Mouse (Mus musculus): ENCODE results near the gene Sap25. TPM values are rescaled to one million over a fixed set of nuclear protein-coding genes. Genes with fewer than 3 reads are reported as not detected.

Sap25 gene
- polyA plus RNA-seq, 1 experiment = 4.6 TPM

- no peak overlapping the region for H3ac ChIP-seq (ENCODE audit: control insufficient read depth, insufficient read length)
- TF ChIP-seq POLR2AphosphoS2 (IDR thresholded peaks at IDR 0.05; ENCODE audit: insufficient read length, low read depth) = no peak
- H3K79me2 ChIP-seq (ENCODE audit: control insufficient read depth, insufficient read depth) = no peaks in the 10 kb centered on the region
- no peak overlapping the region for H3K4me3 ChIP-seq
- H3K4me2 ChIP-seq (ENCODE audit: low read depth) = no peak overlapping the region
- H3K27me3 ChIP-seq (ENCODE audit: control insufficient read depth, insufficient read depth, insufficient read length) = no peaks in the 10 kb centered on the region
- H3K36me3 ChIP-seq (ENCODE audit: control insufficient read depth, insufficient read depth) = no peaks in the 10 kb centered on the region
Measured at GRCm38 (mm10) chr5:137656977-137657376, 15.8 kb downstream of the Sap25 start.

GRCm38 (mm10) chr5:137660064-137660688 lies 19.0 kb downstream of the Sap25 start:
- Histone ChIP-seq H3K36me3 (ENCODE audit: control insufficient read depth, insufficient read depth) (no peaks in the 10 kb centered on the region), H3K4me3 (no peak overlapping the region), H3K79me2 (ENCODE audit: control insufficient read depth, insufficient read depth) (no peaks in the 10 kb centered on the region), H3K4me2 (ENCODE audit: low read depth) (no peak overlapping the region), H3ac (ENCODE audit: control insufficient read depth, insufficient read length) (no peak overlapping the region), H3K27me3 (ENCODE audit: control insufficient read depth, insufficient read depth, insufficient read length) (no peaks in the 10 kb centered on the region)
- TF ChIP-seq TCF12 (IDR thresholded peaks at IDR 0.05; ENCODE audit: insufficient read depth, poor library complexity, severe bottlenecking) (no peak), MYOG (IDR thresholded peaks at IDR 0.05; ENCODE audit: control insufficient read depth in 1 of 3, insufficient read depth in 1 of 3, insufficient read length in 2 of 3, low read depth in 2 of 3) (peak in 1 of 3 experiments; percentile 29)

- no peak overlapping the region for H3K4me2 ChIP-seq (ENCODE audit: low read depth)
- no peaks in the 10 kb centered on the region for H3K79me2 ChIP-seq (ENCODE audit: control insufficient read depth, insufficient read depth)
- no peaks in the 10 kb centered on the region for H3K36me3 ChIP-seq (ENCODE audit: control insufficient read depth, insufficient read depth)
- H3K27me3 ChIP-seq (ENCODE audit: control insufficient read depth, insufficient read depth, insufficient read length) = no peaks in the 10 kb centered on the region
- no peak overlapping the region for H3ac ChIP-seq (ENCODE audit: control insufficient read depth, insufficient read length)
- no peak for TF ChIP-seq SRF (IDR thresholded peaks at IDR 0.05; ENCODE audit: control insufficient read depth, insufficient read length, low read depth)
- no peak for TF ChIP-seq USF1 (IDR thresholded peaks at IDR 0.05; ENCODE audit: low read depth)
- no peak overlapping the region for H3K4me3 ChIP-seq
Measured at GRCm38 (mm10) chr5:137663057-137663456, 21.9 kb downstream of the Sap25 start.

- no peaks in the 10 kb centered on the region for H3K27me3 ChIP-seq (ENCODE audit: control insufficient read depth, insufficient read depth, insufficient read length)
- no peak overlapping the region for H3ac ChIP-seq (ENCODE audit: control insufficient read depth, insufficient read length)
- H3K4me2 ChIP-seq (ENCODE audit: low read depth) = no peak overlapping the region
- no peak overlapping the region for H3K4me3 ChIP-seq
- peaks cover 14% of the 10 kb centered on the region for H3K79me2 ChIP-seq (ENCODE audit: control insufficient read depth, insufficient read depth)
- no peak for TF ChIP-seq USF1 (IDR thresholded peaks at IDR 0.05; ENCODE audit: low read depth)
- TF ChIP-seq MYOG (IDR thresholded peaks at IDR 0.05; ENCODE audit: control insufficient read depth in 1 of 3, insufficient read depth in 1 of 3, insufficient read length in 2 of 3, low read depth in 2 of 3) = no peak
- TF ChIP-seq POLR2AphosphoS2 (IDR thresholded peaks at IDR 0.05; ENCODE audit: insufficient read length, low read depth) = no peak
- TF ChIP-seq MYOD1 (IDR thresholded peaks at IDR 0.05; ENCODE audit: control insufficient read depth in 1 of 3, insufficient read length in 2 of 3, low read depth in 2 of 3) = no peak
- no peak for TF ChIP-seq REST (IDR thresholded peaks at IDR 0.05; ENCODE audit: insufficient read depth, insufficient read length)
- TF ChIP-seq TCF12 (IDR thresholded peaks at IDR 0.05; ENCODE audit: insufficient read depth, poor library complexity, severe bottlenecking) = no peak
- TF ChIP-seq TCF3 (IDR thresholded peaks at IDR 0.05; ENCODE audit: insufficient read length, low read depth) = no peak
- TF ChIP-seq SRF (IDR thresholded peaks at IDR 0.05; ENCODE audit: control insufficient read depth, insufficient read length, low read depth) = no peak
- no peak for TF ChIP-seq E2F4 (IDR thresholded peaks at IDR 0.05; ENCODE audit: insufficient read depth)
- TF ChIP-seq CEBPB (IDR thresholded peaks at IDR 0.05; ENCODE audit: insufficient read depth, poor library complexity, severe bottlenecking) = no peak
- no peak for TF ChIP-seq POLR2A (IDR thresholded peaks at IDR 0.05; ENCODE audit: insufficient read length, low read depth)
- TF ChIP-seq MAX (IDR thresholded peaks at IDR 0.05; ENCODE audit: low read depth) = no peak
- no peaks in the 10 kb centered on the region for H3K36me3 ChIP-seq (ENCODE audit: control insufficient read depth, insufficient read depth)
Measured at GRCm38 (mm10) chr5:137668971-137669370, 27.8 kb downstream of the Sap25 start.

- Histone ChIP-seq H3K27me3 (ENCODE audit: control insufficient read depth, insufficient read depth, insufficient read length) (no peaks in the 10 kb centered on the region), H3K4me2 (ENCODE audit: low read depth) (peak overlapping the region; percentile 78), H3K4me3 (no peak overlapping the region), H3K79me2 (ENCODE audit: control insufficient read depth, insufficient read depth) (peaks cover 14% of the 10 kb centered on the region), H3ac (ENCODE audit: control insufficient read depth, insufficient read length) (no peak overlapping the region), H3K36me3 (ENCODE audit: control insufficient read depth, insufficient read depth) (no peaks in the 10 kb centered on the region)
- TF ChIP-seq CEBPB (IDR thresholded peaks at IDR 0.05; ENCODE audit: insufficient read depth, poor library complexity, severe bottlenecking) (no peak), TCF12 (IDR thresholded peaks at IDR 0.05; ENCODE audit: insufficient read depth, poor library complexity, severe bottlenecking) (no peak), POLR2A (IDR thresholded peaks at IDR 0.05; ENCODE audit: insufficient read length, low read depth) (no peak), USF1 (IDR thresholded peaks at IDR 0.05; ENCODE audit: low read depth) (no peak), E2F4 (IDR thresholded peaks at IDR 0.05; ENCODE audit: insufficient read depth) (no peak), SRF (IDR thresholded peaks at IDR 0.05; ENCODE audit: control insufficient read depth, insufficient read length, low read depth) (no peak), MYOD1 (IDR thresholded peaks at IDR 0.05; ENCODE audit: control insufficient read depth in 1 of 3, insufficient read length in 2 of 3, low read depth in 2 of 3) (no peak), TCF3 (IDR thresholded peaks at IDR 0.05; ENCODE audit: insufficient read length, low read depth) (no peak), MAX (IDR thresholded peaks at IDR 0.05; ENCODE audit: low read depth) (no peak), MYOG (IDR thresholded peaks at IDR 0.05; ENCODE audit: control insufficient read depth in 1 of 3, insufficient read depth in 1 of 3, insufficient read length in 2 of 3, low read depth in 2 of 3) (no peak), POLR2AphosphoS2 (IDR thresholded peaks at IDR 0.05; ENCODE audit: insufficient read length, low read depth) (no peak), REST (IDR thresholded peaks at IDR 0.05; ENCODE audit: insufficient read depth, insufficient read length) (no peak)
Measured at GRCm38 (mm10) chr5:137670240-137670639, 29.1 kb downstream of the Sap25 start.

All from myocyte (in vitro differentiated cells).